Mouse (Mus musculus) embryo, embryonic 11.5 days (tissue): ENCODE results near the gene Ppm1l.

Experiments
- DNase-seq: peaks from one replicate; pipeline ENCODE4 v3.0.0-alpha.2; 2012; ENCODE audit warnings: low read depth, low spot score

Ppm1l gene

DNA sequence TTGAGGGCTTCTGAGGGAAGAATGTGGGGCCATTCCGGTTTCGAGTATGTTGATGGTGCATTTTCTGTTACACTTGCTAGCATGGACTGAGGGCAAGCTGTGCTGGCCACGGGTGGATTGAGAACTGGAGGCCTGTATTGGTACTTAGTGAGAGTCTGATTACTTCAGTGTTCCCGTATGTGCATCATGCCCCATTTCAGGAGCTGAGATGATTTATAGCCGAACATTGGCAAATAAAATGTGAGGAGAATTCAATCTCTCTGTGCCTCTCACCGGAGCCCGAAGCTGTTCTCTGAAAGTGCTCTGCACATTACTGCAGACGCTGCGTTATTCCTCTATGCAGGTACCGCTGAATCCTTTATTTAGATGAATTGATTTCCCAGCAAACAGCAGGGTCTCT, 116.9 kb downstream of the Ppm1l start:
- DNase-seq = no peak

DNA sequence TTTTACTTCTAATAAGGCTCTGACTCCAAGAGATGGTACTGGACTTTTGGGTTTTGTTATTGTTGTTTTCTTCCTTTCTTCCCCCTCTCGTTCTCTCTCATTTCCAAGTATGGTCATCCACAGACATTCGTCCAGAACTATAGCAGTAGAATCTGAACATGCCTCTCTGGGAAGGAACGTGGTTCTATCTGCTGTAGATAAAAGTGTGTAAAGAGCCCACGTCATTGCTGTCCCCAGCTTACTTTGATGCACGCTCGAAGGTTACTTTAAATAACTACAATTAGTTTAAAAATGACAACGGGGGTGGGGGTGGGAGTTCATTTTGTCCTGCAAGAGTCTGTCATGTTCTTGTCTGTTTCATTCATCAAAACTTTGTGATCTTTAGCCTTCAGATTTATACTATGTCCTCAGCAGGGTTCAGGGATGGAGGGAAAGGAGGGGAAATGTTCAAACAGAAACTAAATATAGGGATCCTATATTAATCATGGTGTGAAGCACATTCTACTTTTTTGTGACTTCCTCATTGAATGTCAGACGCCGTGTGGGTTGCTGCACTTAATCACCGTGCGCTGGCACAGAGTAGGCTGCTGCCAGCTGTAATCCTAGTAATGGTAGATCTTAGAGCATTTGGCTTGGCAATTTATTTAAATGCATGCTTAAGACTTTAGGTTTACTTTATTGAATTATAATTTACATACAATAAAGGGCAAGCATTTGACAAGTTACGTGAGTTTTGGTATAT, 122.3 kb downstream of the Ppm1l start:
- DNase-seq = no peak

DNA sequence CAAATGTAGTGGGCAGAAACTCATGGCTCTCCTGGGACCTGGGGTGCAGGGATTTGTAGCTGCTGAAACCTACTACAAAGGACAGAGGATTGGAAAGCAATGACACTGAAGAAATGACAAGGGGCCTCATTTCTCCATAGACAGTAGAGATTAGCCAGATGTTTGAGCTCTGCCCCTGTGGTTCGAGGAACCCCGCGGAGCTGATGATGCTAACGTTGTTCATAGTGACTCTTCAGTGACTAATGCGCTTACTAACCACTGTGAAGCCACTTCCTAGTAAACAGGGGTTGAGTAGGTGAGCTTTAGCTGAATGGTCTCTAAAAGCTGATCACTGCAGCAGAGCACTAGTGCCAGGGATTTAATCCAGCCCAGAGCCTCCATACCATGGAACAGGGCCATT, 124.1 kb downstream of the Ppm1l start:
- no peak for DNase-seq

DNA sequence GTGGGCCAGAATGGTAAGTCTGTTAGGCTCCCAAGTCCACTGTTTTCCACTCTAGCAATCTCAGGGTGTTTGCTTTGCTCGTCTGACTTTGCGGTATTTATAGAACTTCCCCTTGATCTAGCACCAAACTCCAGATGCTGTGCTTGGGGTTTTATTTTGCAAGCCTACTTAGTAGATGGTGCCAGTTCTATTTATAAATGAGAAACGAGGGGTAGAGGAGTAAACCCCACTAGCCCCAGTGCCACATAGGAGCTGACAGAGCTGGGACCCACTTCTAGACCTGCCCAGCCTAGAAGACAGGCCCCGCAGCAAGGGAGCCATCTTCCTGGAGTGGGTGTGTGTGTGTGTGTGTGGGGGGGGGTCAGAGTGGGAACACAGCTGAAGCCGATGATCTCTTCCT, 130.3 kb downstream of the Ppm1l start:
- no peak for DNase-seq

DNA sequence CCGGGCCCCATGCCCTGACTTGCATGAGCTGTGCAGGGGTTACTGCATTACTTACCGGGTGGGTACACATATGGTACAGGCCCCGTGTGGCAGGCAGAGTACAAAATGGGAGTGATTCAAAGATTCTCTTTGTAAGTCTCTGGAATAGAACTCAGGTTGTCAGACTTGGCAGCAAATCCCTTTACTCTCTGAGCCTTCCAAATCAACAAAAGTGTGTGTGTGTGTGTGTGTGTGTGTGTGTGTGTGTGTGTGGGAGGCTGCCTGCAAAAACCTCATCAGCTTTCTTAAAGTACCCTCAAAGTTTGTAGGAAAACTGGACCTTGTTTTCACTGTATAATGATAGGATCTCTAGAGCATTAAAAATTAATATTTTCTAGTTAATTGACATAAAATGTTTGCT, 132.4 kb downstream of the Ppm1l start:
- no peak for DNase-seq

DNA sequence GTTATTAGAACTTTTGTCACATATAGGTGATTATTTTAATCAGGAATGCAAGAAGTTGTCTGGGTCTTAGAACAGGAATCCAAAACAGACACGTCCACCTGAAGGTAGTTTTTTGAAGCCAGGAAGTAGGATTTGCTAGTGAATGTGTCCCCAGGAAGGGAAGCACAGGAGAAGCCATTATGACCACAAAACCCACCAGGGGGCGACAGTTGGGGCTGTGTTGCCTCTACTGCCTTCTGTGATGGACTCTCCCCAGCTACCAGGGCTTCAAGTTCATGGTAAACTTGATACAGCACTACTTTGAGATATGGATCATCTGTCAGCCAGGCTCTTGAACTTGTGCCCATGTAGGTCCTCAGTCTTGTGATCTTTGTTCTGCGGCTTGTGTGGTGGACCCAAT, 137.7 kb downstream of the Ppm1l start:
- no peak for DNase-seq

DNA sequence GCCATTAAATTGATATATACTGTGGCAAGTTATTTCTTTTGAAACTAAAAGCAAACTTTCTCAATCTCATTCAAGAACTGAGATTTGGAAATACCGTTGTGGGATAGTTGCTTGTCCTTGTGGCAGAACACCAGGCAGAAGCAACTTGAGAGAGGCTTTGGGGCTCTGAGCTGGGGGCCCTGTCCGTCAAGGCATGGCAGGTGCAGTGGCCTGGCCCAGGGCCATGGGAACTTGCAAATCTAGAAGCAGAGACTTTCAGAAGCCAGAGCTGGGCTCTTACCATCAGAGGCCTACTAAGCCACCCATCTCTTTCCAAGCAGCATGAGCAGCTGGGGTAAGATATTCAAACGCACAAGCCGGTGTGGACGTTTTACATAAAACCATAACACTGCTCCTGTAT, 139.4 kb downstream of the Ppm1l start:
- no peak for DNase-seq

DNA sequence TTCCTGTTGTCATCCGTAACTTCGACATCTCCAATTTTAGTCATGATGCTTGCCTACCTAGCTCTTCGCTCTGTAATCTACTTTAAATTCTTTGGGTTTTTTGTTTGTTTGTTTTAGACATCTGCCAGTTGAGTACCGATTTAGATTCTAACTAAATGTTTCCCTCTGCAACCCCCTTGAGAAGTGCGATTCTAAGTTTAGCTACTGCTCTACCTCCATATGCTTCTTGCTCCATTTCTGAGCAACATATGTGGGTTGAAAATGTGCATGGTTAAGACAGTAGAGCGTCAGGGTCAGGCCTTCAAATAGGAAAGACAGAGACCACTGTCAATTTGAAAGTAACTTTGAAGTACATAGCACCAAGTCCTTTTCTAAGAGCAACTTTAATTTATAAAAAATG, 142.1 kb downstream of the Ppm1l start:
- no peak for DNase-seq

DNA sequence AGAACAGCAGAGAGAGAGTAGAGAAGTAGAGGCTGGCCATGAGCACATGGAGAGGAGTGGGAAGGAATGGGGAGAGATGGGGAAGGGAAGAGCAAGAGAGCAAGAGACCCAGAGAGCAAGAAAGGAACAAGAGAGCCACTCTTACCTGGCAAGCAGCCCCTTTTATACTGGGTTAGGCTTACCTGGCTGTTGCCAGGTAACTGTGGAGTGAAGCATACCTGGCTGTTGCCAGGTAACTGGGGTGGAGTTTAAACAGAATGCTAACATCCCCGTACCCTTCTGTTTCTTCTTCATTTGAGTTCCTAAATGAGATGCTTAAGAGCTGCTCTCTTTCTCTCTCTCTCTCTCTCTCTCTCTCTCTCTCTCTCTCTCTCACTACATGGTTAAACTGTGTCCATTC, 145.3 kb downstream of the Ppm1l start:
- DNase-seq = no peak

DNA sequence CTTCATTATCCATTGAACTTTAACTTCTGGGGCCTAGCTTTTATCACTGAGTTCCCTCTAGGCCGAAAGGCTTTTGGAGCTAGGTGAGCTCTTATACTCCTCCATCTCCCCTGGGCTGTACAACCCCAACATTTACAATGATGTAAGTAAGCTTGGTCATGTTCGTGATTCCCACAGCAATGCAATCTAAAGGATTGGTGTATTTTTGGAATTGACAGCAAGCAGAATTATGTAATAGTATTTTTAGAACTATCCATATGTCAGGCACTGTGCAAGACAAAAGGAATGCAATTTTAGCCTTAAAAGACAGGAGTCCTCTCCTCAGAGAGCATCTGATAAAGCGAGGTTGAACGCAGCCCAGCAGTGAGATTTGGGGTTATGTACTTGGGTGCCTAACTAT, 149.1 kb downstream of the Ppm1l start:
- no peak for DNase-seq

DNA sequence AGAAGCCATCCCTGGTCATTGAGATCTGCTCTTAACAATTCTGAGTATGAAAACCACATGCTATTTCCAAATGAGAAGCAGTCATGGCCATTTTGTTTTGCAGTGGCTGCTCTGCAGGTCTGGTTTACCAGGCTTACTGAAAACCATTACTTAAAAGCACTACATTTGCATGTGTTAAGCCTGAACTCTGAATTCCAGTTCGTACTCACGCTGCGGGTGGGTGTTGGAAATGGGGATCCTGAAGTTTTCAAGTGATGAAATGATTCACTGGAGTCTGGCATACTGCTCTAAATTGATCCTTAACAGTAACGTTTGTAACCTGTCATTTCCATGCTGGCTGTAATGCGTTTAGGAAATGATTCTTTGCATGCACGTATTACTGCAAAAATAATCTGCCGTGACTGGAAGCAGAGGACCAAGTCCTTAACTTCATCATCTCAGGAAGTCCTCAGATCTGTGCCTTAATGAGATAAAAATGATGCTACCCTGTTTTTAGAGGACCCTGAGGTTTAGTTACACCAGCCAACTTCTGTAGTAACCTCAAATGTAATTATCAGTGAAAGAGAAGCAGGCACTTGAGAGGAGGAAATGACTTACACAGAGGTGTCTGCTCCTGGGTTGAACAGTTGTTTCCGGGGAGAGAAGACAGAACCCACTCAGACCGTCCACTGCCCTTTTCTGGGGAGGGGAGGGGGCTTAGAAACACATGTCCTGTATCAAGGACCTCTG, 151.8 kb downstream of the Ppm1l start:
- DNase-seq = no peak

DNA sequence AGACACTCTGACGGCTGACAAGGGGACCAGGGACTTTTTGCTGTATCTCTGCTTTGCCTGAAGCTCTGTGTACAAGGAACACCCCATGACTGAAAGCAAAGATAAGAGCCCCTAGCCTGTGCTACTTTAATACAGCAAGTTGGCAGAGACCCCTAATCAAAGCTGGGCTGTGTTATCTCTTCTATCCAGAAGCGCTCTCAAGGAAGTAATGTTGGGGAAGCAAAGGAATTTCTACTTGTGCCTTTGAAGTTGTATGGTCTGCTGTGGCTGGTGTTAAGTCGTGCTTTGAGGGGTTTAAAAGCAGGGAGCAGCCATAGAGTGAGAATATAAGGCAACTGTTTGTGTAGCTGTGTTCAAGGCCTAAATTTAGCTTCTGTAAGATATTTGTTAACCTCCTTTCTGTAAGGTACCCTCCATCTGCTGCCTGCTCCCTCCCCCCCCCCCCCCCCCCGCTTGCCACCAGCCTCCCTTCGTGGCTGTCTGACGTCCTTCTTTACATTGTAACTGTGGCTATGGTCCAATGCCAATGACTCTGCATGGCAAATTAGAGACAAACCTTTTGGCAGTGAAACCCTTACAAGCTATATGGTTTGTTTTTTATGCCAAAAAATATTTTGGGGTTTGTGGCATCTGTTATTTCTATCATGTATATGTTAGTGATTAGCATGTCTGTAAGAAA, 152.9 kb downstream of the Ppm1l start:
- DNase-seq = no peak

DNA sequence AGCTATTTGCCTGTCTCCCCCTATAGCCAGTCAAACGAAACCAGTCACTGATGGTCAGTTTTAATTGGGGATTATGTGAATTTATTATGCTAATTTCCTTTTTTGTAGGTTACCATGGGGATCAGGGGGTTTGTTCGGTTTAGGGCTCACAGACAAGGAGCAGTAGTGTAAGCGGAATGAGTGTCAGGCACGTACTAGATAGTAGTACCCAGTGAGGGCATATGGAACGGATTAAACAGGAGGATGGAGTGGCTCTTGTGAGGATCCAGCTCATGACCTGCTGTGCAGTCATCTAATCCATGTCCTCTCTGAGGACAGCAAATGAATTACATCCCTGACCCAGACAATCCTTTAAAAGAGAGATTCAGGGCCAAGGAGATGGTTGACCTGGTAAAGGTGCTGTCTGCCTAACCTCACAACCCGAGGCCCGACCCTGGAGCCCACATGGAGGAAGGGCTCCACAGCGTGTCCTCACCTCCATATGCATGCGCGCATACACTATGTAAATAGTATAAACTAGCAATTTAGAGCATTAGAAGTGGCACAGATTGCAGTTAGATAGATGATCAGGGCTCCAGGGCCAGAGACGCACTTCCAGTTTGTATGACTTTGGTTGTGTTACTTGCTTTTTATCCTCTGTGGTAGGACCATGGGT, 153.6 kb downstream of the Ppm1l start:
- no peak for DNase-seq

DNA sequence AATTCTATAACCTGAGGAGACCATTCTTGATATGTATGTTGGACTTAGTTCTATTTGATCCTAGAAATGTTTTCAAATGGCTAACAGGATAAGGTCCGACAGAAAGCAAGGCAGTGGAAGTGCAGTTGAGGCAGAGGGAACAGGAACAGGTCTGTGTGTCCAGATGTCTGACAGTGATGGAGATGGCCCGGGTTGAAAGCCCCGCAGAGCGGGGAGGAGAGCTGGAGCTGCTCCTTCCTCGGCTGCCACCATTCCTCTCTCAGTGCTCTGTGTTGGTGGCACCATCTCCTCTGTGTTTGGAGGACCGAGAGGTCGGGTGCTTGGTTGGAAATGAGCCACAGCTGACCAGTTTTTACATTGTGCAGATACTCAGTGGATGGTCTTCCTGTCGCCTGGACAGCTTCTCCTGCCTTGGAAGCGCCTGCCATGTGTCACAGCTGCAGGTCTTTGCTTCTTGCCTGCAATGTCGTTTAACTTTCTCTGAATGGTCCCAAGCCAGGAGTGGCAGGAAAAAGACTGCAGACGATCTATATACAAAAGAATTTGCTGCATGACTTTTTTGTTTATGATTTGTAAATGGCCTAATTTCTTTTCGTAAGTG, 159.3 kb downstream of the Ppm1l start:
- DNase-seq = no peak

DNA sequence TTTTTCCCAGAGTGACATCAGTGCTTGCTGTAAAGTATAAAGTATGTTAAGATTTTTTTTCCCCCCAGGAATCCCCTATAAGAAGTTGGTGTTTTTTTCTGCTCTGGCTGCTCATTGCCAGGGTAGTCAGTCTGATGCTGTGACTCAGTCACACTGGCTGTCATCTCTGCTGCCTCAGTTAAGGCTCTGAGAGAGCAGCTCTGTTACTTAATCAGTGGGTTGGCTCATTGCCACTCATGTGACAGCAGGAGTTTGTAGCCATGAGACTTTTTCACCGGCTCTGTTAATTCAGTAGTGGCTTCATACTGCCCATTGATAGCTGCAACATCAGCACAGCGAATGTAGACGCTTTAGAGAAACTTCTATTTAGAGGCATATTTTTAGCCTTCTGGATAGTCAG, 163.3 kb downstream of the Ppm1l start:
- DNase-seq = no peak

DNA sequence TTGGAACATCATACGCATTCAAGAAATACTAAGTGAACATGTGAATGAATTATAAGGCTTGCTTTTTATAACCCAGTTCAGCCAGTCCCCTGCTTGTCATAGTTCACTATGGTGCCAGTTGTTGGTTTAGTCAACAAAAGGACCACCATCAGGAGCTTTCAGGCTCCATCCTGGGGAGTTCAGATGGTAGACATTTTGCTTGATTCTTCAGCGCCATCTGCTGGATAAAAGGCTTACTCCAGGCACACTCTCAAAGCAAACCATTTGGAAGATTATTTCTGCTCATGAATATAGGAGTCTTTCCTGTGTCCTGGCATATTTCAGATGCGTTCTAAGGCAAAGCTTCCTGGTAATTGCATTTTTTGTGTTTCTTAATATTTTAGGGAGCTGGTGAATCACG, 165.2 kb downstream of the Ppm1l start:
- DNase-seq = peak; percentile 63

DNA sequence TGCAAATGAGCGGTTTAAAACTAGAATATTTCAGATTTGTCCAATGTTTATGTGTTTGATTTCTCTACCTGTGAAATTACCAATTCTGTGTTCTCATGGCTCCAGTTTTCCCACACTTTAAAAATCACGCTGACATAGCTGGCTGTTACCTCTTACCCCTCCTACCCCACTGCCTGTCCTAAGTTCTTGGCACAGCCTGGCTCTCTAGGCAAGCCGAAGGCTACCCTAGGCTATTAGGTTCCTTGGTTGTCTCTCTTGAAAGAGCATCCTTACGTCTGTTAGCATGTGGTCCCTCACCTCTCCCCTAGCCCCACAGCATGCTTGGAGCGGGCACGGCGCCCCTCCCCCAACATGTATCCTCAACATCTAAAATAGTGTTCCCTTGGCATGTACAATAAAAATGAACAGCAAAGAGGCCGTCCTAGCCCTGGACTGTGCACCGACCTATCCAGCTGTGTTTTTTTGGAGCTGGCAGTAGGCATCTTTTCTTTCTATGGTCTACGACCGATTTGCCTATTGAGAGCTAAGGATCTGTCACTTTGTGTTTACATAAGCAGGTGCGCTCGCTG, 167.4 kb downstream of the Ppm1l start:
- no peak for DNase-seq

DNA sequence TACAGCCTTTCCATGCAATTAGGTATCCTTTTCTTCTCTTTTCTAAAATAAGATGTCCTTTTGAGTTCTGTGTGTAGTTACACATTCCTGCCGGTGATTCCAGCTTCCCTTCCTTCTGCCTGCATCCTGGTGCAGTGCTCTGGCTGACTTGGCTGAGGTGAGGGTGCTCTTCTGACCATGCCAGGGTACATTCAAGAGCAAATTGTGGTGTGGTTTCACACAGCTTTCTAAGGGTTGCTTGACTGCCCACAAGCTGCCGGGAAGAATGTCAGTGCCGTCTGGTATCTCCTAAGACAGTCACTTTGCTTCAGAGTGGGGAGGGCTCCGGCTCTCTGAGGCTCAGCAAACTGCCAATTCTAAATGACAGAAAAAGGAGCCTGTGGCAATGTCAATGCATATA, 167.9 kb downstream of the Ppm1l start:
- DNase-seq = no peak

DNA sequence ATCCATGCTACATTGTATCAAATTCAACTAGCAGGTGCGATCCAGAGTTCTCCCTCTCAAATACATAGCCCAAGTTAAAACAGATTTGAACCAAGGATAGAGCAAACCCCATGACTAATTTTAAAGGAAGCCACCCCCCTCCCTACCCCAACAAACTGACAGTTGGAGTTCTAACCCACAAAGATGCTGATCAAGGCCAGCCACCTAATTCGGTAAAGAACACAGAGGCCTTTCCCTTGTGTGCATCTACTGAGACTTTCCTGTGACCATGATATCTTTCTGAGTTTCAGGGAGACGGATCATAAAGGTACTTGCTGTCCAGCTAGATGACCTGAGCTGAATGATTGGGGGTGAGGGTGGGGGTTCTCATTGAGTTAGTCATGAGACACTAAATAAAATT, 168.7 kb downstream of the Ppm1l start:
- no peak for DNase-seq

DNA sequence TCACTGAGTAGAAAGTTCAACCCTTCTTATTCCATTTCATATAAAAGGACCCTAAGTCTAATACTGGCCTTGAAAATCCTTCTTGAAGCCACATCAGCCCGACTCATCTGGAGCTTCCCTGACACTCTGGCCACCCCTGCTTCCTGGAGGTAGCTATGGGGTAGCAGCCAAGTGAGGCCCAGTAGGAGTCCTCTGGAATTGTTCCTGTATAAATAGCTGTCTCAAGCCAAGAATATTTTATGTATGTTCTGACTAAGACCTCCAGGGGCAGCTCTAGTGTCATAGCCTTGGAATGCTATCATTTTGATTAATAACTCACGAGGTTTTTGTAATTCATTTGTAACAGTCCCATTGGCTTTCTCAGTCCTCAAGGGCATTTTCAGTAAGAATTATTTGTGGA, 169.1 kb downstream of the Ppm1l start:
- DNase-seq = no peak

DNA sequence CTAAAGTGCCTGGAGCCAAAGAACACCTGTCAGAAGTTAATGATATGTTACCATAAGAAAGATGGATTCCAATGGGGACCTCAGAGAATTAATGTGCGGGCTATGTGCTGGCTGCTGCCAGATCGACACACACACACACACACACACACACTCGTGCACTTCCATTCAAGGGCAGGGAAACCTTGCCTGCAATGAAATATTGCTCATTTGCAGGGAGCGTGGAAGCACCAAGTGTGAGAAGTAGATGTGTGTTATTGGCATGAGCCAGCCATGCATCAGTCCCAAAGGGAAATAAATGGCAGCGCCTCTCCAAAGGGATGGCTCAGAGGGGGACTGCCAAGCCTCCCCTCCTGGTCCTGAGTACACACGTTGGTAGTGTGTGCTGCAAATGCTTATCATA, 170.8 kb downstream of the Ppm1l start:
- DNase-seq = no peak

DNA sequence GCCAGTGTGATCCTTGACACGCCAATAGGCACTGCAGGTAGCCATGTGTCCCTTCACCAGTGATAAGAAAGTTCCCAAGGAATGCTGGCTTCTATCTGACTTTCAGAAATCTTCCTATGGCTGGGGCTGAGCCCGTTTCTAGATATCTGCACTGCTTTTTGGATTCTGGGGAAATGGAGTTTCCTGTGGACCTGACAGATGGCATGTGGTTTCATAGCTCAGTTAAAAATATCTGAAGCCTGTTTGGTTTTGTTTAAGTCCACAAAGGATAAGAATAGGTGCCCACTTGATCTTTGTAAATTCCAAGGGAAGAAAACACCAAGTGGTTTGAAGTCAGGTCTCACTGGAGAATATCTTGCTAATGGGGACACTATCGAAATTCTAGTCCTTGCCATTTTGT, 173.0 kb downstream of the Ppm1l start:
- no peak for DNase-seq
